9 mouse cellular contexts compared by ENCODE assay signal in genomic region chr19:5302455-5302854, GRCm38 (mm10). TPM values are rescaled to one million over a fixed set of nuclear protein-coding genes. Genes with fewer than 3 reads are reported as not detected.
DNase-seq lines count a peak whose midpoint lies in the region; ATAC-seq and TF ChIP-seq lines count a peak whose summit lies in the region.
"Had no signal": no experiment of that assay in that cellular context is flagged by ENCODE, and none has a peak within 500 bp of the region (broad histone marks: within the 10 kb centered on the region; RNA-seq: fewer than 3 reads in every experiment).

No protein-coding gene starts in this region.

- peaks cover 50% of the 10 kb centered on the region for H3K36me3 ChIP-seq in hindbrain, embryonic 13.5 days
- H3K36me3 ChIP-seq: liver, embryonic 15.5 days had no signal

- intact Hi-C loops in gastrocnemius, adult 2 months (cut with DNase I), result no loop called here

- H3K27me3 ChIP-seq in hindbrain, embryonic 13.5 days, result peaks cover 9% of the 10 kb centered on the region; the same call in 1 of the 2 replicates

- no peak for TF ChIP-seq POLR2A in bone marrow macrophage, adult 2 months (IDR thresholded peaks at IDR 0.05; ENCODE audit: borderline replicate concordance, low read depth, low read length)

- WGBS in hindbrain, embryonic 13.5 days, result 13% methylated on average over 4 of the region's 4 CpGs

- ATAC-seq in hindbrain, embryonic 13.5 days (ENCODE audit: low FRiP score), result no peak

- no peaks in the 10 kb centered on the region for H3K4me1 ChIP-seq in bone marrow macrophage, adult 2 months (ENCODE audit: control insufficient read depth, insufficient read depth, low read length)
- H3K4me1 ChIP-seq in hindbrain, embryonic 13.5 days (replicated peaks), result peaks cover 34% of the 10 kb centered on the region

- DNase-seq in gastrocnemius, adult 2 months, result peak; percentile 34
- DNase-seq in gastrocnemius, adult 18-20 months (ENCODE audit: low spot score), result no peak
- DNase-seq in ovary, postnatal 36 days (ENCODE audit: low spot score), result peak; percentile 52
- no peak for DNase-seq in ovary, adult 18-20 months (ENCODE audit: low spot score)
- DNase-seq in lung, postnatal 4 days, result peak; percentile 57 to 63
- peak; percentile 79 to 81 for DNase-seq in thymus, postnatal 36 days

- no peak overlapping the region for H3K4me3 ChIP-seq in gastrocnemius, adult 2 months
- H3K4me3 ChIP-seq in bone marrow macrophage, adult 2 months (ENCODE audit: insufficient read depth, low read length), result no peak overlapping the region
- H3K4me3 ChIP-seq in hindbrain, embryonic 13.5 days, result no peak overlapping the region
- H3K4me3 ChIP-seq: liver, embryonic 15.5 days had no signal

- no peak overlapping the region for H3K27ac ChIP-seq in gastrocnemius, adult 2 months
- no peak overlapping the region for H3K27ac ChIP-seq in bone marrow macrophage, adult 2 months (ENCODE audit: insufficient read depth, low read depth, low read length)
- no peak overlapping the region for H3K27ac ChIP-seq in hindbrain, embryonic 13.5 days
- H3K27ac ChIP-seq: liver, embryonic 15.5 days had no signal

- H3K9me3 ChIP-seq in hindbrain, embryonic 13.5 days, result no peaks in the 10 kb centered on the region
- H3K9me3 ChIP-seq: liver, embryonic 15.5 days had no signal

- TF ChIP-seq CTCF in gastrocnemius, adult 2 months (IDR thresholded peaks at IDR 0.05), result peak; percentile 53
- TF ChIP-seq CTCF in bone marrow macrophage, adult 2 months (IDR thresholded peaks at IDR 0.05; ENCODE audit: low read depth, low read length), result peak; percentile 63

- H3K4me2 ChIP-seq in hindbrain, embryonic 13.5 days, result no peak overlapping the region
- H3K4me2 ChIP-seq: liver, embryonic 15.5 days had no signal

- 0 out of 2 replicates have a peak overlapping the region, but pooled peaks have one; percentile 19 for H3K9ac ChIP-seq in hindbrain, embryonic 13.5 days
- H3K9ac ChIP-seq: liver, embryonic 15.5 days had no signal

RNA-seq across cellular contexts. Expression of gene Gal3st3, which starts 4.3 kb away (rescaled TPM):
- under 1 TPM in 1 of 2 experiments, not detected in 1; 0.11 TPM for total RNA-seq in gastrocnemius, adult 2 months (2021)
- total RNA-seq in gastrocnemius, adult 18-20 months (2021), result not detected
- polyA plus RNA-seq in bone marrow macrophage, adult 2 months (2012; ENCODE audit: insufficient read depth, insufficient read length, missing spikeins), result not detected in 2 replicates
- 34.1 and 36.0 TPM in 2 replicates for polyA plus RNA-seq in hindbrain, embryonic 13.5 days (2015; fragmentation: Nextera tagmentation; extraction: Ambion mirVana)

RNA-seq across cellular contexts. Expression of gene Sf3b2, which starts 7.2 kb away (rescaled TPM):
- total RNA-seq in gastrocnemius, adult 2 months (2021), result 10 to 100 TPM; 66.5 to 78.9 TPM
- 10 to 100 TPM; 66.7 to 68.2 TPM for total RNA-seq in gastrocnemius, adult 18-20 months (2021)
- 141 and 143 TPM in 2 replicates for polyA plus RNA-seq in bone marrow macrophage, adult 2 months (2012; ENCODE audit: insufficient read depth, insufficient read length, missing spikeins)
- 373 and 377 TPM in 2 replicates for polyA plus RNA-seq in hindbrain, embryonic 13.5 days (2015; fragmentation: Nextera tagmentation; extraction: Ambion mirVana)

RNA-seq across cellular contexts. Expression of gene Pacs1, which starts 29.5 kb away (rescaled TPM):
- total RNA-seq in gastrocnemius, adult 2 months (2021), result 1 to 10 TPM; 5.2 to 8.5 TPM
- total RNA-seq in gastrocnemius, adult 18-20 months (2021), result 1 to 10 TPM; 6.5 to 8.2 TPM
- 25.2 and 32.7 TPM in 2 replicates for polyA plus RNA-seq in bone marrow macrophage, adult 2 months (2012; ENCODE audit: insufficient read depth, insufficient read length, missing spikeins)
- polyA plus RNA-seq in hindbrain, embryonic 13.5 days (2015; fragmentation: Nextera tagmentation; extraction: Ambion mirVana), result 33.9 TPM in 2 replicates

RNA-seq across cellular contexts. Expression of gene Catsper1, which starts 33.1 kb away (rescaled TPM):
- not detected for total RNA-seq in gastrocnemius, adult 2 months (2021)
- not detected for total RNA-seq in gastrocnemius, adult 18-20 months (2021)
- polyA plus RNA-seq in bone marrow macrophage, adult 2 months (2012; ENCODE audit: insufficient read depth, insufficient read length, missing spikeins), result not detected in 2 replicates
- not detected in 2 replicates for polyA plus RNA-seq in hindbrain, embryonic 13.5 days (2015; fragmentation: Nextera tagmentation; extraction: Ambion mirVana)
- polyA plus RNA-seq: liver, embryonic 15.5 days had no signal

RNA-seq across cellular contexts. Expression of gene Cst6, which starts 46.9 kb away (rescaled TPM):
- total RNA-seq in gastrocnemius, adult 2 months (2021), result 10 to 100 TPM; 27.5 to 44.2 TPM
- total RNA-seq in gastrocnemius, adult 18-20 months (2021), result 10 to 100 TPM; 47.6 to 50.7 TPM
- polyA plus RNA-seq in bone marrow macrophage, adult 2 months (2012; ENCODE audit: insufficient read depth, insufficient read length, missing spikeins), result not detected in 2 replicates
- polyA plus RNA-seq in hindbrain, embryonic 13.5 days (2015; fragmentation: Nextera tagmentation; extraction: Ambion mirVana), result 5.4 and 6.3 TPM in 2 replicates
- polyA plus RNA-seq: liver, embryonic 15.5 days had no signal

Comparison
In these comparisons a context has a peak if more than half of its experiments do, and no peak if none do; other contexts are left out.
1. DNase-seq: peak in gastrocnemius, adult 2 months (single experiment), ovary, postnatal 36 days (single experiment), lung, postnatal 4 days (2 of 2) and thymus, postnatal 36 days (2 of 2); none in gastrocnemius, adult 18-20 months (single experiment) and ovary, adult 18-20 months (single experiment).